Mouse (Mus musculus): ENCODE results near the gene H2al1n.
"Not testable (repeated sequence)": the region's sequence is repeated elsewhere in the genome, so short reads cannot be mapped to it uniquely, and the experiment has no call there.

Gene H2al1n

DNA sequence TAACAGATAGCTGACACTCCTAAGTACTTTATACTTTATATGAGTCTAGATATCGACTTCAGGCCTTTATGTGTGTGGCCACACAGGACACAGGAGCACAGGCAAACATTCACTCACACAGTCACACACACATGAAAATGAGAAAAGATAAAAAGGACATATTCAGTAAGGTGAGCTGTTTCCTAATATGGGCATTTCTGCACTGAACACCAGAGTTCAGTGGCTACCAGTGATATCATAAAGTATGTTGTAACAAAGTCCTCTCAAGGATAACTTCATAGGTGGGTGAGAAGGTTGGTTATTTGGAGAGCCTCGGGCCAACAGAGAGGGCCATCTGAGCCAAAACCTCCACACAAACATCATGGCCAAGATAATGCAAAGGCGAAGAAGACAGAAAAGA is at the start of gene H2al1n:
Gene H2al1n, plus strand, starts transcription at position 301 of the 400 bp plus-strand sequence.
- DNase-seq (ENCODE audit: low read depth, low spot score) = not testable (repeated sequence)

- DNase-seq (ENCODE audit: low read depth, low spot score) = no peak
Observed at GRCm38 (mm10) chrX:14199284-14199683, 11.7 kb upstream of the H2al1n start.

- no peak for DNase-seq (ENCODE audit: low read depth, low spot score)
Observed at GRCm38 (mm10) chrX:14206112-14206875, 4.7 kb upstream of the H2al1n start.

GRCm38 (mm10) chrX:14229218-14229617 is 18.3 kb downstream of the H2al1n start:
- no peak for DNase-seq (ENCODE audit: low read depth, low spot score)

DNA sequence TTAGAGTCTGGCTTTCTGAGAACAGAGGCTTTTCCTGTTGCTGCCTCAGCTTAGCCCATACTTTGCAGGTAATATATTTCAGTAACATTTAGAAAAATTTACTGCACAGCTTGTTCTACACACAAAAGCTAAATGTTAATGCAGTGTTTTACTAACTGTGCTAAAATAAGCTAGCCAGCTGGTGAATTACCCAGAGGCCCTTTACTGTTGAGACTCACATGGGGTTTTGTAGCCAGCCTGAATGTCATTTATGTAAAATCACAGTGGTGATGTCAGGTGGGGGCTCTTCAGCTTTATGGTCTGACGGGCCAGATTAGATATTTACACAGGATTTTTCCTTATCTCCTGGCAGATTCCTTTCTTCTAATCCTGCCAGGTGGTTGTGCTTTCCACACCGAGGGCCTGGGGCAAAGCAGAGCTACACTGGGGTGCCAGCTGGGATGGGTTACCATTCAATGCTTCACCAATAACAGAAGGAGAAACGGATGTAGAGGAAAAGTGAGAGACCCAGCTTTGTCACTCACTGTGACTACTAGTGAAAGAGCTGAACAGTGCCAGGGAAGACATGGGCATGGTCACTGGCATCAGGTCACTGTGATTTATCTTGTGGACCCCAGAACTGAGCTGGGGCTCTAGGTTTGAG is 48.8 kb downstream of the H2al1n start:
- DNase-seq (ENCODE audit: low read depth, low spot score) = no peak

Measured in retina, adult 2 months (tissue).